Mouse (Mus musculus): ENCODE data around the gene Rgs17. TPM values are rescaled to one million over a fixed set of nuclear protein-coding genes. Genes with fewer than 3 reads are reported as not detected.
"Not testable (repeated sequence)": the region's sequence is repeated elsewhere in the genome, so short reads cannot be mapped to it uniquely, and the experiment has no call there.

Rgs17 gene
- polyA plus RNA-seq (2012; fragmentation: generic; extraction: Trizol): 0.49 TPM

DNA sequence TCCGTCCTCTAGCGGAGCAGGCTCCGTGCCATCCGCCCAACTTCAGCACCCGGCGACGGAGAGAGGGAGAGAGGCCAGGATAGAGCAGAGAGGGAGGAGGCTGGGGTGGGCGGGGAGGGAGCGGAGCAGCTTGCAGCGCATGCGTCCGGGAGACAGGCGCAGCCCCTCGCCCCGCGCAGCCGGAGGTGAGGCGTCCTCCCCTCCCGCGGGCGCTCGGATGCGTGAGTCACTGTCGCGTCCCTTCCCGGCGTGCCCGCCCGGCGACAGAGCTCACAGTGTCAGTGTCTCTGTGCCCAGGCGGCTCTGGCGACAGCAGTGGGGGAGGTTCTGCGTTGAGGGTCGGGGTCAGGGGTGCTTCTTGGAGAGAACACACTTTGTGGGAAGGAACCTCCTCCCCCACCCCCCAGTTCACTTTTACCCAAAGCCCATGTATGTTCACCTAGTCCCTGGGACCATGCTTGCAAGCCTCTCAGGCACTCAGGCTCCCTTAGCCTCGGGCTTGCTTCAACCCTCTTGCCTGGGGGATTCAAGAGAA, at the start of gene Rgs17:
Gene Rgs17, minus strand, starts transcription at position 107 of the 535 bp plus-strand sequence.
- Histone ChIP-seq H3K36me3 (ENCODE audit: control insufficient read depth, insufficient read depth) (no peaks in the 10 kb centered on the region), H3K4me2 (ENCODE audit: low read depth) (peak within 1 kb of the TSS; percentile 73), H3ac (ENCODE audit: control insufficient read depth, insufficient read length) (no peak within 1 kb of the TSS), H3K27me3 (ENCODE audit: control insufficient read depth, insufficient read depth, insufficient read length) (peaks cover 9% of the 10 kb centered on the region), H3K79me2 (ENCODE audit: control insufficient read depth, insufficient read depth) (no peaks in the 10 kb centered on the region), H3K4me3 (peak within 1 kb of the TSS; percentile 22)
- no peak for TF ChIP-seq MYOG (IDR thresholded peaks at IDR 0.05; ENCODE audit: control insufficient read depth in 1 of 3, insufficient read depth in 1 of 3, insufficient read length in 2 of 3, low read depth in 2 of 3)
- no peak for TF ChIP-seq TCF12 (IDR thresholded peaks at IDR 0.05; ENCODE audit: insufficient read depth, poor library complexity, severe bottlenecking)
- TF ChIP-seq REST (IDR thresholded peaks at IDR 0.05; ENCODE audit: insufficient read depth, insufficient read length): no peak
- no peak for TF ChIP-seq MAX (IDR thresholded peaks at IDR 0.05; ENCODE audit: low read depth)
- no peak for TF ChIP-seq MYOD1 (IDR thresholded peaks at IDR 0.05; ENCODE audit: control insufficient read depth in 1 of 3, insufficient read length in 2 of 3, low read depth in 2 of 3)

DNA sequence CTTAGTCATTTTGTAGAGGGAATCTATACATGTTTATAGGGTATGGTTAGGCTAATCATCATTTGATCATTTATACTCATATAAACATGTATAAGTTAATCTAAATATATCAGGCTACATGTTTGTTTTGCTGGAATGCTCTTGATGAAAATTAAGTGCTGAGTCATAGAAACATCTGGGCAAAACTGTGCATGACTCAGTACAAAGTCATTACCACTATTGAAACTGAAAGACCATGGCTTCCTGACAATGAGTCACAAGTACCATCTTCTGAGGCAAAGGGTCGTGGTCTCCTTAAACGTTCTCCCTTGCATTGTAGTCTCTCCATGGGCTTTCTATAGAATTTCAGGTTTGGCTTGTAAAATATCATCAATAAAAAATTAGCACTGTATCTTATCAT, 45.5 kb upstream of the Rgs17 start:
- Histone ChIP-seq H3K27me3 (ENCODE audit: control insufficient read depth, insufficient read depth, insufficient read length) (no peaks in the 10 kb centered on the region), H3ac (ENCODE audit: control insufficient read depth, insufficient read length) (no peak overlapping the region), H3K79me2 (ENCODE audit: control insufficient read depth, insufficient read depth) (no peaks in the 10 kb centered on the region), H3K36me3 (ENCODE audit: control insufficient read depth, insufficient read depth) (no peaks in the 10 kb centered on the region), H3K4me2 (ENCODE audit: low read depth) (peak overlapping the region; percentile 20), H3K4me3 (no peak overlapping the region)
- TF ChIP-seq POLR2A (IDR thresholded peaks at IDR 0.05; ENCODE audit: insufficient read length, low read depth) (no peak), MYOG (IDR thresholded peaks at IDR 0.05; ENCODE audit: control insufficient read depth in 1 of 3, insufficient read depth in 1 of 3, insufficient read length in 2 of 3, low read depth in 2 of 3) (no peak), CEBPB (IDR thresholded peaks at IDR 0.05; ENCODE audit: insufficient read depth, poor library complexity, severe bottlenecking) (0 out of 2 replicates have a peak, but pooled peaks have one; percentile 2), TCF12 (IDR thresholded peaks at IDR 0.05; ENCODE audit: insufficient read depth, poor library complexity, severe bottlenecking) (no peak), TCF3 (IDR thresholded peaks at IDR 0.05; ENCODE audit: insufficient read length, low read depth) (no peak), USF1 (IDR thresholded peaks at IDR 0.05; ENCODE audit: low read depth) (no peak)

DNA sequence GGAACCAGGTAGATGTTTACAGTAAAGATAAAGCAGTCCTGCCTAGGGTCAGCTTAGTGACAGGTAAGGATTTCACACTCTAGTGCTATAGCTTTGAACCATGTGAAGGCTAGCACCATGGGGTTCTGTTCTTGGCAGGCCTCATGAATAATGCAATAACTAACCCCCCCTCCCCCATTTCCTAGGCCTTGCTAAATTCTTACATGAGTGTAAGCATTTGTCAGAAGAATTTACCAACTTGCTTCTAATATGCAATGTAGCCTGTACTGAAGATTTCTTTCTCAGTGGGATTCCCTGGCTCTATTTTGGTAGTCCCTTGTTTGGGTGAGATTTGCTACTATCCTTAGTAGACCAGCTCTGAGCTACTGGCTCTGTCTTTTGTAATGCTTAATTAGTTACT, 31.6 kb upstream of the Rgs17 start:
- not testable (repeated sequence) for H3K4me3 ChIP-seq; H3ac ChIP-seq (ENCODE audit: control insufficient read depth, insufficient read length)

DNA sequence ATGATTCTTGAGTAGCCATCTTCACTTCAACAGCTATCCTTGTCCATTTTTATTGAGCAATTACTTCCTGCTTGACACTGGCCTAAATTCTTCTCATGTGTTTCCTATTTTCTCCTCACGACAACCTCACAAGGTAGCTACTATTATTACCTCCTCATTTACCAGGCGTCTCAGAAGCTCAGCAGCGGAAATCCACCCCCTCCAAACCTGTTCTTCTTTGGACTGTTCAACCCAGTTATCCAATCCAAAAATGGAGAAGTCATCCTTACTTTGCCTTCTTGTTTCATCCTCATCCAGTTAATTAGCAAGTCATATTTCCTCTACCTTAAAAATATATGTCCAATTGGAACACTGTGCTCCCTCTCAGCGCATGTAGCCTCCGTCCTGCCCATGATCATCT, 2.1 kb upstream of the Rgs17 start:
- Histone ChIP-seq H3K27me3 (ENCODE audit: control insufficient read depth, insufficient read depth, insufficient read length) (peaks cover 9% of the 10 kb centered on the region), H3K36me3 (ENCODE audit: control insufficient read depth, insufficient read depth) (no peaks in the 10 kb centered on the region), H3K4me2 (ENCODE audit: low read depth) (no peak overlapping the region), H3ac (ENCODE audit: control insufficient read depth, insufficient read length) (no peak overlapping the region), H3K4me3 (no peak overlapping the region), H3K79me2 (ENCODE audit: control insufficient read depth, insufficient read depth) (no peaks in the 10 kb centered on the region)
- TF ChIP-seq POLR2A (IDR thresholded peaks at IDR 0.05; ENCODE audit: insufficient read length, low read depth) (no peak), MYOD1 (IDR thresholded peaks at IDR 0.05; ENCODE audit: control insufficient read depth in 1 of 3, insufficient read length in 2 of 3, low read depth in 2 of 3) (no peak), CEBPB (IDR thresholded peaks at IDR 0.05; ENCODE audit: insufficient read depth, poor library complexity, severe bottlenecking) (no peak), REST (IDR thresholded peaks at IDR 0.05; ENCODE audit: insufficient read depth, insufficient read length) (no peak), USF1 (IDR thresholded peaks at IDR 0.05; ENCODE audit: low read depth) (no peak), E2F4 (IDR thresholded peaks at IDR 0.05; ENCODE audit: insufficient read depth) (no peak), TCF3 (IDR thresholded peaks at IDR 0.05; ENCODE audit: insufficient read length, low read depth) (no peak), MYOG (IDR thresholded peaks at IDR 0.05; ENCODE audit: control insufficient read depth in 1 of 3, insufficient read depth in 1 of 3, insufficient read length in 2 of 3, low read depth in 2 of 3) (no peak), SRF (IDR thresholded peaks at IDR 0.05; ENCODE audit: control insufficient read depth, insufficient read length, low read depth) (no peak), TCF12 (IDR thresholded peaks at IDR 0.05; ENCODE audit: insufficient read depth, poor library complexity, severe bottlenecking) (no peak), MAX (IDR thresholded peaks at IDR 0.05; ENCODE audit: low read depth) (no peak), POLR2AphosphoS2 (IDR thresholded peaks at IDR 0.05; ENCODE audit: insufficient read length, low read depth) (no peak)

More for the DNA sequence above, 31.6 kb upstream of the Rgs17 start:
- not testable (repeated sequence) for H3K79me2 ChIP-seq (ENCODE audit: control insufficient read depth, insufficient read depth); H3K4me2 ChIP-seq (ENCODE audit: low read depth); H3K36me3 ChIP-seq (ENCODE audit: control insufficient read depth, insufficient read depth); H3K27me3 ChIP-seq (ENCODE audit: control insufficient read depth, insufficient read depth, insufficient read length)

DNA sequence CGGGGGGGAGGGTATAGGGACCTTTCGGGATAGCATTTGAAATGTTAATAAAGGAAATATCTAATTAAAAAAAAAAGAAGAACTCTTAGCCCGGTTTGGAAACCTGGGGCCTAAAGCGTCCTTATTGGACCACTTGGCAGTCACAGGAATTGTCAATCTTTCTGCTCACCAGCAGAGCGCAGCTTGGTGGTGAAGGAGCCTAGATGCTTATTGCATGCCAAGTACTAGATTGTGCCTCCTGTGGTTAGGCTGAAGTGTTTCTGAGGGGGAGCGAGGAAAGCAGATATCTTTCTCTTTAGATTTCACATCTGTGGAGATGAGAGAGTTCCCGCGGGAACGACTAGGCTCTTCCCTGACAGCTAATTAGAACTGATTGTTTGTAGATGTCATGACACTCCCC, 896 bp upstream of the Rgs17 start:
- peak overlapping the region; percentile 22 for H3K4me3 ChIP-seq
- H3ac ChIP-seq (ENCODE audit: control insufficient read depth, insufficient read length): no peak overlapping the region
- H3K4me2 ChIP-seq (ENCODE audit: low read depth): no peak overlapping the region
- no peaks in the 10 kb centered on the region for H3K79me2 ChIP-seq (ENCODE audit: control insufficient read depth, insufficient read depth)
- no peaks in the 10 kb centered on the region for H3K36me3 ChIP-seq (ENCODE audit: control insufficient read depth, insufficient read depth)
- no peak for TF ChIP-seq MAX (IDR thresholded peaks at IDR 0.05; ENCODE audit: low read depth)
- TF ChIP-seq POLR2A (IDR thresholded peaks at IDR 0.05; ENCODE audit: insufficient read length, low read depth): no peak
- no peak for TF ChIP-seq TCF3 (IDR thresholded peaks at IDR 0.05; ENCODE audit: insufficient read length, low read depth)
- TF ChIP-seq POLR2AphosphoS2 (IDR thresholded peaks at IDR 0.05; ENCODE audit: insufficient read length, low read depth): no peak
- TF ChIP-seq SRF (IDR thresholded peaks at IDR 0.05; ENCODE audit: control insufficient read depth, insufficient read length, low read depth): no peak
- H3K27me3 ChIP-seq (ENCODE audit: control insufficient read depth, insufficient read depth, insufficient read length): peaks cover 9% of the 10 kb centered on the region
